In genomic region chr9:66124681-66125542, GRCm38 (mm10) we compare ENCODE assay signal across 8 mouse cellular contexts. TPM values are rescaled to one million over a fixed set of nuclear protein-coding genes. Genes with fewer than 3 reads are reported as not detected.
A peak's percentile ranks its signal among the peaks of the same experiment; 100 is the strongest.
DNase-seq lines count a peak whose midpoint lies in the region; ATAC-seq and TF ChIP-seq lines count a peak whose summit lies in the region.

No protein-coding gene starts in this region.

- TF ChIP-seq POLR2A in testis, adult 2 months (IDR thresholded peaks at IDR 0.05; ENCODE audit: control insufficient read depth, low read depth, low read length): peak; percentile 97

- H3K4me2 ChIP-seq in forebrain, embryonic 12.5 days: peak overlapping the region; percentile 70
- H3K4me2 ChIP-seq in heart, postnatal 0 days (ENCODE audit: low read depth, low read length): peak overlapping the region; percentile 89
- H3K4me2 ChIP-seq in liver, embryonic 16.5 days (ENCODE audit: low read depth, low read length): peak overlapping the region; percentile 97
- peak overlapping the region; percentile 82 for H3K4me2 ChIP-seq in neural tube, embryonic 13.5 days

- TF ChIP-seq CTCF in E14TG2a.4 (conservative IDR thresholded peaks at IDR 0.05; ENCODE audit: low read length): no peak
- no peak for TF ChIP-seq CTCF in heart, postnatal 0 days (IDR thresholded peaks at IDR 0.05; ENCODE audit: low read depth)
- TF ChIP-seq CTCF in testis, adult 2 months (IDR thresholded peaks at IDR 0.05; ENCODE audit: control insufficient read depth, insufficient read depth, insufficient replicate concordance, low read depth, low read length): no peak

- peak overlapping the region; percentile 92 for H3K4me3 ChIP-seq in E14TG2a.4 (replicated peaks; ENCODE audit: low read length)
- peak overlapping the region; percentile 81 for H3K4me3 ChIP-seq in forebrain, embryonic 12.5 days (replicated peaks)
- peak overlapping the region; percentile 74 for H3K4me3 ChIP-seq in heart, postnatal 0 days (ENCODE audit: low read depth, low read length)
- peak overlapping the region; percentile 83 for H3K4me3 ChIP-seq in liver, embryonic 16.5 days (ENCODE audit: low read depth, low read length)
- H3K4me3 ChIP-seq in neural tube, embryonic 13.5 days: peak overlapping the region; percentile 65
- peak overlapping the region; percentile 99 for H3K4me3 ChIP-seq in testis, adult 2 months (ENCODE audit: control insufficient read depth, low read depth, low read length)

- peak overlapping the region; percentile 91 for H3K9ac ChIP-seq in forebrain, embryonic 12.5 days
- H3K9ac ChIP-seq in heart, postnatal 0 days (replicated peaks; ENCODE audit: low read depth, low read length): peak overlapping the region; percentile 77
- H3K9ac ChIP-seq in liver, embryonic 16.5 days (ENCODE audit: low read depth, low read length): peak overlapping the region; percentile 92
- peak overlapping the region; percentile 94 for H3K9ac ChIP-seq in neural tube, embryonic 13.5 days

- peak overlapping the region; percentile 93 for H3K27ac ChIP-seq in forebrain, embryonic 12.5 days
- H3K27ac ChIP-seq in heart, postnatal 0 days (ENCODE audit: low read depth): peak overlapping the region; percentile 89
- H3K27ac ChIP-seq in liver, embryonic 16.5 days (ENCODE audit: low read length): peak overlapping the region; percentile 96
- H3K27ac ChIP-seq in neural tube, embryonic 13.5 days (replicated peaks): peak overlapping the region; percentile 94
- peak overlapping the region; percentile 93 for H3K27ac ChIP-seq in testis, adult 2 months (ENCODE audit: control insufficient read depth, insufficient read depth, low read depth, low read length)

- H3K36me3 ChIP-seq in E14TG2a.4 (ENCODE audit: insufficient read depth, low read length): peaks cover 9% of the 10 kb centered on the region; the same call in 1 of the 2 replicates
- H3K36me3 ChIP-seq in forebrain, embryonic 12.5 days (replicated peaks): no peaks in the 10 kb centered on the region
- no peaks in the 10 kb centered on the region for H3K36me3 ChIP-seq in heart, postnatal 0 days (replicated peaks; ENCODE audit: control insufficient read depth, insufficient read depth, low read length)
- H3K36me3 ChIP-seq in liver, embryonic 16.5 days (ENCODE audit: control insufficient read depth, insufficient read depth): no peaks in the 10 kb centered on the region
- no peaks in the 10 kb centered on the region for H3K36me3 ChIP-seq in neural tube, embryonic 13.5 days
- H3K36me3 ChIP-seq in testis, adult 2 months (ENCODE audit: control insufficient read depth, insufficient read depth, low read length): no peaks in the 10 kb centered on the region

- no peak for TF ChIP-seq EP300 in heart, postnatal 0 days (IDR thresholded peaks at IDR 0.05; ENCODE audit: low read depth)

- H3K9me3 ChIP-seq in E14TG2a.4 (ENCODE audit: low read length): peaks cover 17% of the 10 kb centered on the region
- H3K9me3 ChIP-seq in forebrain, embryonic 12.5 days: no peaks in the 10 kb centered on the region
- H3K9me3 ChIP-seq in heart, postnatal 0 days (replicated peaks; ENCODE audit: control insufficient read depth, low read length): no peaks in the 10 kb centered on the region
- no peaks in the 10 kb centered on the region for H3K9me3 ChIP-seq in liver, embryonic 16.5 days (replicated peaks; ENCODE audit: control insufficient read depth, low read length)
- H3K9me3 ChIP-seq in neural tube, embryonic 13.5 days: no peaks in the 10 kb centered on the region

- peak; percentile 98 for DNase-seq in c-Kit-positive CD71-positive TER-119-positive erythroid progenitor cells, embryonic 14.5 days (ENCODE audit: low spot score)
- peak; percentile 95 for DNase-seq in heart, postnatal 0 days (ENCODE audit: low spot score)
- peak; percentile 99 for DNase-seq in kidney, postnatal 4 days

- WGBS in forebrain, embryonic 12.5 days: 14% methylated on average over 33 of the region's 33 CpGs
- WGBS in heart, postnatal 0 days: 18% methylated on average over 33 of the region's 33 CpGs
- 8% methylated on average over 33 of the region's 33 CpGs for WGBS in liver, embryonic 16.5 days (ENCODE audit: insufficient replicate concordance)
- 7% methylated on average over 33 of the region's 33 CpGs for WGBS in neural tube, embryonic 13.5 days

- no peaks in the 10 kb centered on the region for H3K27me3 ChIP-seq in E14TG2a.4 (ENCODE audit: insufficient read depth, low read length)
- no peaks in the 10 kb centered on the region for H3K27me3 ChIP-seq in forebrain, embryonic 12.5 days
- H3K27me3 ChIP-seq in heart, postnatal 0 days (ENCODE audit: control insufficient read depth, insufficient read depth, low read length): no peaks in the 10 kb centered on the region
- H3K27me3 ChIP-seq in liver, embryonic 16.5 days (ENCODE audit: control insufficient read depth, insufficient read depth, low read depth, low read length): no peaks in the 10 kb centered on the region
- no peaks in the 10 kb centered on the region for H3K27me3 ChIP-seq in neural tube, embryonic 13.5 days
- no peaks in the 10 kb centered on the region for H3K27me3 ChIP-seq in testis, adult 2 months (ENCODE audit: control insufficient read depth, insufficient read depth, low read length)

- H3K4me1 ChIP-seq in E14TG2a.4 (replicated peaks; ENCODE audit: low read depth, low read length): peaks cover 28% of the 10 kb centered on the region
- peaks cover 41% of the 10 kb centered on the region for H3K4me1 ChIP-seq in forebrain, embryonic 12.5 days
- peaks cover 22% of the 10 kb centered on the region for H3K4me1 ChIP-seq in heart, postnatal 0 days (ENCODE audit: control insufficient read depth, insufficient read depth)
- peaks cover 47% of the 10 kb centered on the region for H3K4me1 ChIP-seq in liver, embryonic 16.5 days (ENCODE audit: control insufficient read depth, low read depth, low read length)
- peaks cover 61% of the 10 kb centered on the region for H3K4me1 ChIP-seq in neural tube, embryonic 13.5 days (replicated peaks)
- peaks cover 12% of the 10 kb centered on the region for H3K4me1 ChIP-seq in testis, adult 2 months (ENCODE audit: control insufficient read depth, insufficient read depth, low read length)

- peak; percentile 99 for ATAC-seq in forebrain, embryonic 12.5 days (ENCODE audit: low FRiP score)
- peak; percentile 97 for ATAC-seq in heart, postnatal 0 days (ENCODE audit: insufficient read depth, low read depth)
- ATAC-seq in liver, embryonic 16.5 days (ENCODE audit: low read depth): peak; percentile 94
- peak; percentile 98 for ATAC-seq in neural tube, embryonic 13.5 days (ENCODE audit: low read depth)

RNA-seq across cellular contexts. Expression of gene Snx1, which starts 1.5 kb away (rescaled TPM):
- polyA plus RNA-seq in forebrain, embryonic 12.5 days (2016; fragmentation: Nextera tagmentation; extraction: Ambion mirVana): 130 and 135 TPM in 2 replicates
- total RNA-seq in heart, postnatal 0 days (2014; rRNA removed; ENCODE audit: low replicate concordance): 38.0 and 63.4 TPM in 2 replicates
- 44.6 and 47.3 TPM in 2 replicates for polyA plus RNA-seq in heart, postnatal 0 days (2015; fragmentation: Nextera tagmentation; extraction: Ambion mirVana)
- 59.6 and 63.8 TPM in 2 replicates for polyA plus RNA-seq in liver, embryonic 16.5 days (2015; fragmentation: Nextera tagmentation; extraction: Ambion mirVana)
- 83.5 and 84.3 TPM in 2 replicates for polyA plus RNA-seq in neural tube, embryonic 13.5 days (2015; fragmentation: Nextera tagmentation; extraction: Ambion mirVana)
- polyA plus RNA-seq in testis, adult 2 months (2012; rRNA removed): 98.1 and 102 TPM in 2 replicates

RNA-seq across cellular contexts. Expression of gene Ciao2a, which starts 1.5 kb away (rescaled TPM):
- polyA plus RNA-seq in forebrain, embryonic 12.5 days (2016; fragmentation: Nextera tagmentation; extraction: Ambion mirVana): 122 and 139 TPM in 2 replicates
- 74.2 and 81.6 TPM in 2 replicates for total RNA-seq in heart, postnatal 0 days (2014; rRNA removed; ENCODE audit: low replicate concordance)
- polyA plus RNA-seq in heart, postnatal 0 days (2015; fragmentation: Nextera tagmentation; extraction: Ambion mirVana): 154 and 162 TPM in 2 replicates
- polyA plus RNA-seq in liver, embryonic 16.5 days (2015; fragmentation: Nextera tagmentation; extraction: Ambion mirVana): 110 and 129 TPM in 2 replicates
- 99.2 and 110 TPM in 2 replicates for polyA plus RNA-seq in neural tube, embryonic 13.5 days (2015; fragmentation: Nextera tagmentation; extraction: Ambion mirVana)
- polyA plus RNA-seq in testis, adult 2 months (2012; rRNA removed): 15.1 and 18.2 TPM in 2 replicates

RNA-seq across cellular contexts. Expression of gene Dapk2, which starts 33.1 kb away (rescaled TPM):
- 6.2 and 6.9 TPM in 2 replicates for polyA plus RNA-seq in forebrain, embryonic 12.5 days (2016; fragmentation: Nextera tagmentation; extraction: Ambion mirVana)
- 2.3 and 3.9 TPM in 2 replicates for total RNA-seq in heart, postnatal 0 days (2014; rRNA removed; ENCODE audit: low replicate concordance)
- polyA plus RNA-seq in heart, postnatal 0 days (2015; fragmentation: Nextera tagmentation; extraction: Ambion mirVana): 4.7 and 7.1 TPM in 2 replicates
- 32.7 and 33.7 TPM in 2 replicates for polyA plus RNA-seq in liver, embryonic 16.5 days (2015; fragmentation: Nextera tagmentation; extraction: Ambion mirVana)
- polyA plus RNA-seq in neural tube, embryonic 13.5 days (2015; fragmentation: Nextera tagmentation; extraction: Ambion mirVana): 1.3 and 2.5 TPM in 2 replicates
- polyA plus RNA-seq in testis, adult 2 months (2012; rRNA removed): 0.67 and 0.70 TPM in 2 replicates

RNA-seq across cellular contexts. Expression of gene Snx22, which starts 55.4 kb away (rescaled TPM):
- 3.3 and 4.0 TPM in 2 replicates for polyA plus RNA-seq in forebrain, embryonic 12.5 days (2016; fragmentation: Nextera tagmentation; extraction: Ambion mirVana)
- total RNA-seq in heart, postnatal 0 days (2014; rRNA removed; ENCODE audit: low replicate concordance): 3.0 TPM in 1 of 2 replicates, not detected in the other
- 0.74 and 0.98 TPM in 2 replicates for polyA plus RNA-seq in heart, postnatal 0 days (2015; fragmentation: Nextera tagmentation; extraction: Ambion mirVana)
- polyA plus RNA-seq in liver, embryonic 16.5 days (2015; fragmentation: Nextera tagmentation; extraction: Ambion mirVana): 30.5 and 31.3 TPM in 2 replicates
- polyA plus RNA-seq in neural tube, embryonic 13.5 days (2015; fragmentation: Nextera tagmentation; extraction: Ambion mirVana): 5.3 and 6.6 TPM in 2 replicates
- polyA plus RNA-seq in testis, adult 2 months (2012; rRNA removed): 0.10 and 0.22 TPM in 2 replicates

Comparison
In these comparisons a context has a peak if more than half of its experiments do, and no peak if none do; other contexts are left out.
1. Peak in every context shown above with its lines: DNase-seq, ATAC-seq, H3K4me3 ChIP-seq and H3K27ac ChIP-seq.